Comparison of ENCODE assay signal across 8 mouse cellular contexts in the genomic region with DNA sequence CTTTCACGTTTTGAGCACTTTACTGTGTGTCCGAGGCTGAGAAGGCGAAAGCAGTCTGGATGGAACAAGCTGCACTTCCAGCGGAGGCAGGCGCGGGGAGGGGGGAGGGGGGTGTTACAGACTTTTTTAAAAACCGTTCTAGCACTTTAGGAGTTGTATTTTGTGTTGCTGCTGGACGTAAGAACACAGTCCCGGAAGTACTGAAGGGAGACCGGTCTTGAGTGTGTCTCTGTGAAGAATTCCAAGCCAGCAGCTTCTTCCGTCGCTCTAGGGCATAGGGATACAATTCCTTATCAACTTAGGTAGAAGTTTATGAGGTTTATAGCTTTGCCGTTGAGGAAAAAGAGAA.
DNase-seq lines count a peak whose midpoint lies in the region; ATAC-seq and TF ChIP-seq lines count a peak whose summit lies in the region.

No protein-coding gene starts in this region.

- H3K27me3 ChIP-seq in hindbrain, embryonic 11.5 days (ENCODE audit: control insufficient read depth, insufficient read depth, low read length), result peaks cover 6% of the 10 kb centered on the region

- intact Hi-C loops in left cerebral cortex, adult 2 months (cut with DNase I), result loop anchor here (5.0 kb wide), 2 partner anchors 53 to 83 kb away; no protein-coding TSS in a partner anchor
- intact Hi-C loops in left cerebral cortex, postnatal 14 days (cut with DNase I), result no loop called here

- no peak for ATAC-seq in hindbrain, embryonic 11.5 days (ENCODE audit: low FRiP score)
- ATAC-seq in megakaryocyte, adult 5-6 weeks (ENCODE audit: poor library complexity, severe bottlenecking), result peak; percentile 37; the same call in 1 of the 2 replicates
- no peak for ATAC-seq in erythroid progenitor cell, adult 5-6 weeks (replicated peaks; ENCODE audit: low FRiP score, poor library complexity, severe bottlenecking)

- peak overlapping the region; percentile 46 for H3K4me2 ChIP-seq in hindbrain, embryonic 11.5 days (replicated peaks; ENCODE audit: low read depth, low read length)

- H3K36me3 ChIP-seq in hindbrain, embryonic 11.5 days (ENCODE audit: control insufficient read depth, insufficient read depth, low read length), result no peaks in the 10 kb centered on the region

- no peak overlapping the region for H3K27ac ChIP-seq in left cerebral cortex, adult 2 months
- peak overlapping the region; percentile 67 for H3K27ac ChIP-seq in hindbrain, embryonic 11.5 days (ENCODE audit: low read depth, low read length)

- 16% methylated on average over 13 of the region's 13 CpGs for WGBS in hindbrain, embryonic 11.5 days

- peak overlapping the region; percentile 61 for H3K9ac ChIP-seq in hindbrain, embryonic 11.5 days (ENCODE audit: low read depth, low read length)

- no peak for TF ChIP-seq CTCF in left cerebral cortex, adult 2 months (IDR thresholded peaks at IDR 0.05)
- no peak for TF ChIP-seq CTCF in brain, embryonic 14.5 days (IDR thresholded peaks at IDR 0.05; ENCODE audit: borderline replicate concordance, extremely low read depth, insufficient read depth, insufficient read length)

- no peak for TF ChIP-seq POLR2A in brain, embryonic 14.5 days (IDR thresholded peaks at IDR 0.05; ENCODE audit: borderline replicate concordance, extremely low read depth, insufficient read depth, insufficient read length, poor library complexity, severe bottlenecking)

- H3K9me3 ChIP-seq in hindbrain, embryonic 11.5 days (ENCODE audit: control insufficient read depth, low read length), result no peaks in the 10 kb centered on the region

- H3K4me3 ChIP-seq in left cerebral cortex, adult 2 months, result peak overlapping the region; percentile 39
- peak overlapping the region; percentile 55 for H3K4me3 ChIP-seq in hindbrain, embryonic 11.5 days (ENCODE audit: low read depth, low read length)

- DNase-seq in left cerebral cortex, adult 2 months (ENCODE audit: extremely low spot score in 1 of 2, low spot score in 2 of 2), result no peak
- DNase-seq in left cerebral cortex, postnatal 14 days (ENCODE audit: low spot score in 2 of 2), result no peak
- DNase-seq in brain, embryonic 14.5 days (ENCODE audit: low read depth), result peak; percentile 43
- DNase-seq in hindbrain, embryonic 11.5 days (ENCODE audit: low spot score), result no peak
- no peak for DNase-seq in urinary bladder, adult 2 months (ENCODE audit: low spot score)
- no peak for DNase-seq in cerebellum, postnatal 10 days

- no peaks in the 10 kb centered on the region for H3K4me1 ChIP-seq in hindbrain, embryonic 11.5 days (replicated peaks; ENCODE audit: control insufficient read depth, insufficient read depth, low read length)
